Comparison of ENCODE assay signal across 20 mouse cellular contexts in genomic region chr16:5184956-5185355, GRCm38 (mm10). TPM values are rescaled to one million over a fixed set of nuclear protein-coding genes. Genes with fewer than 3 reads are reported as not detected.
DNase-seq lines count a peak whose midpoint lies in the region; ATAC-seq lines count a peak whose summit lies in the region.
"Had no signal": no experiment of that assay in that cellular context is flagged by ENCODE, and none has a peak within 500 bp of the region (broad histone marks: within the 10 kb centered on the region; RNA-seq: fewer than 3 reads in every experiment).

No protein-coding gene starts in this region.

- peaks cover 15% of the 10 kb centered on the region for H3K27me3 ChIP-seq in heart, embryonic 10.5 days (ENCODE audit: insufficient read depth, poor library complexity, severe bottlenecking)
- H3K27me3 ChIP-seq in midbrain, embryonic 15.5 days (replicated peaks), result no peaks in the 10 kb centered on the region
- H3K27me3 ChIP-seq: embryonic facial prominence, embryonic 12.5 days; stomach, embryonic 15.5 days had no signal

- no peaks in the 10 kb centered on the region for H3K9me3 ChIP-seq in heart, embryonic 10.5 days
- no peaks in the 10 kb centered on the region for H3K9me3 ChIP-seq in midbrain, embryonic 15.5 days
- H3K9me3 ChIP-seq: embryonic facial prominence, embryonic 12.5 days; forebrain, embryonic 13.5 days; neural tube, embryonic 15.5 days; stomach, embryonic 15.5 days had no signal

- no peak overlapping the region for H3K4me3 ChIP-seq in heart, embryonic 10.5 days
- H3K4me3 ChIP-seq in midbrain, embryonic 15.5 days, result no peak overlapping the region
- H3K4me3 ChIP-seq: embryonic facial prominence, embryonic 12.5 days; erythroblast, embryonic 14.5 days; forebrain, embryonic 13.5 days; neural tube, embryonic 15.5 days; stomach, embryonic 15.5 days had no signal

- 77% methylated on average over 5 of the region's 5 CpGs for WGBS in heart, embryonic 10.5 days
- WGBS in midbrain, embryonic 15.5 days, result 83% methylated on average over 5 of the region's 5 CpGs

- peaks cover 12% of the 10 kb centered on the region; the same call in 1 of the 2 replicates for H3K4me1 ChIP-seq in heart, embryonic 10.5 days
- no peaks in the 10 kb centered on the region for H3K4me1 ChIP-seq in midbrain, embryonic 15.5 days
- H3K4me1 ChIP-seq: embryonic facial prominence, embryonic 12.5 days; forebrain, embryonic 13.5 days; neural tube, embryonic 15.5 days; stomach, embryonic 15.5 days had no signal

- no peak overlapping the region for H3K27ac ChIP-seq in heart, embryonic 10.5 days
- no peak overlapping the region for H3K27ac ChIP-seq in midbrain, embryonic 15.5 days
- H3K27ac ChIP-seq: embryonic facial prominence, embryonic 12.5 days; forebrain, embryonic 13.5 days; neural tube, embryonic 15.5 days; stomach, embryonic 15.5 days had no signal

- no peaks in the 10 kb centered on the region for H3K36me3 ChIP-seq in heart, embryonic 10.5 days
- no peaks in the 10 kb centered on the region for H3K36me3 ChIP-seq in midbrain, embryonic 15.5 days (replicated peaks)
- H3K36me3 ChIP-seq: embryonic facial prominence, embryonic 12.5 days; neural tube, embryonic 15.5 days; stomach, embryonic 15.5 days had no signal

- no peak overlapping the region for H3K9ac ChIP-seq in midbrain, embryonic 15.5 days
- H3K9ac ChIP-seq: embryonic facial prominence, embryonic 12.5 days; forebrain, embryonic 13.5 days; neural tube, embryonic 15.5 days; stomach, embryonic 15.5 days had no signal

- H3K4me2 ChIP-seq in midbrain, embryonic 15.5 days, result no peak overlapping the region
- H3K4me2 ChIP-seq: embryonic facial prominence, embryonic 12.5 days; forebrain, embryonic 13.5 days; neural tube, embryonic 15.5 days; stomach, embryonic 15.5 days had no signal

- DNase-seq in heart, adult 11 months, result peak; percentile 84
- DNase-seq in heart, embryonic 10.5 days (ENCODE audit: low spot score), result no peak
- DNase-seq in cerebellum, adult 11-12 months, result peak; percentile 58
- DNase-seq in cerebellum, adult 8-10 months, result peak; percentile 45
- DNase-seq in gastrocnemius, postnatal 25 days, result peak; percentile 43
- no peak for DNase-seq in urinary bladder, postnatal 10 days (ENCODE audit: low spot score)
- DNase-seq: adrenal gland, adult 8-10 months; kidney, postnatal 10 days; liver; lung, postnatal 10 days; midbrain, embryonic 14.5 days; right cerebral cortex, postnatal 25 days had no signal

- no peak for ATAC-seq in midbrain, embryonic 15.5 days (replicated peaks)
- ATAC-seq: forebrain, embryonic 13.5 days had no signal

RNA-seq across cellular contexts. Expression of gene Nagpa, which starts 18.9 kb away (rescaled TPM):
- polyA plus RNA-seq in heart, embryonic 10.5 days (2016; fragmentation: Nextera tagmentation; extraction: Ambion mirVana), result 18.0 and 18.7 TPM in 2 replicates
- total RNA-seq in gastrocnemius, postnatal 25 days (2021), result 1 to 10 TPM; 7.0 to 7.4 TPM
- polyA plus RNA-seq in midbrain, embryonic 15.5 days (2015; fragmentation: Nextera tagmentation; extraction: Ambion mirVana), result 11.4 and 14.3 TPM in 2 replicates

RNA-seq across cellular contexts. Expression of gene AU021092, which starts 37.1 kb away (rescaled TPM):
- polyA plus RNA-seq in heart, embryonic 10.5 days (2016; fragmentation: Nextera tagmentation; extraction: Ambion mirVana), result 0.99 and 1.2 TPM in 2 replicates
- 1 to 10 TPM; 4.9 to 5.9 TPM for total RNA-seq in gastrocnemius, postnatal 25 days (2021)
- polyA plus RNA-seq in midbrain, embryonic 15.5 days (2015; fragmentation: Nextera tagmentation; extraction: Ambion mirVana), result 14.8 and 15.9 TPM in 2 replicates
- total RNA-seq: hematopoietic stem cell, adult 5-6 weeks; megakaryocyte progenitor cell, adult 5-6 weeks had no signal
- polyA plus RNA-seq: erythroblast, embryonic 14.5 days had no signal

RNA-seq across cellular contexts. Expression of gene Sec14l5, which starts 38.0 kb away (rescaled TPM):
- not detected in 2 replicates for polyA plus RNA-seq in heart, embryonic 10.5 days (2016; fragmentation: Nextera tagmentation; extraction: Ambion mirVana)
- 10 to 100 TPM; 11.4 to 12.9 TPM for total RNA-seq in gastrocnemius, postnatal 25 days (2021)
- 0.60 and 0.83 TPM in 2 replicates for polyA plus RNA-seq in midbrain, embryonic 15.5 days (2015; fragmentation: Nextera tagmentation; extraction: Ambion mirVana)
- total RNA-seq: hematopoietic stem cell, adult 5-6 weeks; megakaryocyte progenitor cell, adult 5-6 weeks had no signal
- polyA plus RNA-seq: erythroblast, embryonic 14.5 days had no signal

RNA-seq across cellular contexts. Expression of gene Alg1, which starts 48.5 kb away (rescaled TPM):
- polyA plus RNA-seq in heart, embryonic 10.5 days (2016; fragmentation: Nextera tagmentation; extraction: Ambion mirVana), result 27.6 and 27.7 TPM in 2 replicates
- 10 to 100 TPM in 1 of 2 experiments, 1 to 10 TPM in 1; 7.1 to 11.6 TPM for total RNA-seq in gastrocnemius, postnatal 25 days (2021)
- 44.5 and 44.8 TPM in 2 replicates for polyA plus RNA-seq in midbrain, embryonic 15.5 days (2015; fragmentation: Nextera tagmentation; extraction: Ambion mirVana)

RNA-seq across cellular contexts. Expression of gene Ppl, which starts 52.7 kb away (rescaled TPM):
- 2.0 and 2.7 TPM in 2 replicates for polyA plus RNA-seq in heart, embryonic 10.5 days (2016; fragmentation: Nextera tagmentation; extraction: Ambion mirVana)
- total RNA-seq in gastrocnemius, postnatal 25 days (2021), result 1 to 10 TPM in 1 of 2 experiments, under 1 TPM in 1; 0.77 to 2.2 TPM
- 0.09 and 0.39 TPM in 2 replicates for polyA plus RNA-seq in midbrain, embryonic 15.5 days (2015; fragmentation: Nextera tagmentation; extraction: Ambion mirVana)
- total RNA-seq: hematopoietic stem cell, adult 5-6 weeks; megakaryocyte progenitor cell, adult 5-6 weeks had no signal

Comparison
In these comparisons a context has a peak if more than half of its experiments do, and no peak if none do; other contexts are left out.
1. DNase-seq: peak in heart, adult 11 months (single experiment), cerebellum, adult 11-12 months (single experiment), cerebellum, adult 8-10 months (single experiment) and gastrocnemius, postnatal 25 days (single experiment); none in heart, embryonic 10.5 days (single experiment) and urinary bladder, postnatal 10 days (single experiment).